Mouse (Mus musculus): ENCODE measurements at regions not wholly inside any gene's neighbourhood (a gene's known extent, or its start where the extent isn't known, plus 50 kb on each side); places are given as distances from the start of the nearest gene placed in this dataset.

DNA sequence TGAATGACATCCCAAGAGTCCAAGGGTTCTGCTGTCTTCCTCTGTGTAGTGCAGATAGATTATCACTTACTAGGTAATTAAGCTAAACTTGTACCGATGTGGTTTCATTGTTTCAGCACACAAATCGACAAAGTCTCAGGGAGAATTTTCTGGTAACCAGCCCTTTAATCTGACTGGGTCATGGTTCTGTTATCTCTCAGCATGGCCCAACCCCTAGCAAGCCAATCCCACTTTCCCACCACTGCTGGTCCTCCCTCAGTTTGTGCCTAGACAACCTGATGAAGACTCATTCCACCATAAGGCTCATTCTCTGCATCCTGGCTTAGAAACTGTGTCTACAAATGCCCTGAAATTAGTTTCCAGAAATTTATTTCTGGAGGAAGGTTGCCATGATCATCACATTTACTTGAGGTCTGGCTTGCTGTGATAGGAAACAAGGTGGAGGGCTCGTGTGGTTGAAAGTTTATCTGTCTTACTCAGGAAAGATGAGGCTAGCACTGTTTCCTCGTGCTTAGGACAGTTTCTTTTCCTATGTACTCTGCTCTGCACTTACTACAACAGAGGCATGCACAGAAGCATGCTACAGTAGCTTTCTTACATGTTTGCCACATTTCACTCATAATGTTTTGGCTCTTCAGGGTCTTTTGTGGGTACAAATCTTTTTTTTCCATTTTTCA is 217.0 kb upstream of the Nrp1 start:
- DNase-seq (ENCODE audit: low read depth, low spot score), result no peak

DNA sequence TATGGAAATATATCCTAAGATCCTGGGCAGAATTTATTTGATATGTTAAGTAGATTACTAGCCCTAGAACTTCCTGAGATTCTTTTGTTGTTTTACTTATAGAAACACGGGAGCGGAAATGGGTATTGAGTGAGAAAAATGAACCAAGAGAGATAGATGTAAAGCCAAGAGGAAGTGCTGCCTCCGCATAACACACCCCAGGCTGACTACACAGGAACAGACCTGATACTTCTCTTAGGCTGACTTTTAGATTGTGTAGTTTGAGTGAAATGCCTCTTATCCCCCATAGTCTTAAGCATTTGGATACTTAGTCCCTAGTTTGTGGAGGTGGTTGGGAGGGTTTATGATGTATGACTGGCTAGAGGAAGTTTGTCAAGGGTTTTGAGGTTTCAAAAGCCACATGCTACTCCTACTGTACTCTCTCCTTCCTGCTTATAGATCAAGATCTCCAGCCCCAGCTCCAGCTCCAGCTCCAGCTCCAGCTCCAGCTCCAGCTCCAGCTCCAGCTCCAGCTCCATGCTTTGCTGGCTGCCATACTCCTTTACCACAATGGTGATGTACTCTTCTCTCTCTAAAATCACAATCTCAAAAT is 210.0 kb upstream of the Nrp1 start:
- DNase-seq (ENCODE audit: low read depth, low spot score), result peak; percentile 37

DNA sequence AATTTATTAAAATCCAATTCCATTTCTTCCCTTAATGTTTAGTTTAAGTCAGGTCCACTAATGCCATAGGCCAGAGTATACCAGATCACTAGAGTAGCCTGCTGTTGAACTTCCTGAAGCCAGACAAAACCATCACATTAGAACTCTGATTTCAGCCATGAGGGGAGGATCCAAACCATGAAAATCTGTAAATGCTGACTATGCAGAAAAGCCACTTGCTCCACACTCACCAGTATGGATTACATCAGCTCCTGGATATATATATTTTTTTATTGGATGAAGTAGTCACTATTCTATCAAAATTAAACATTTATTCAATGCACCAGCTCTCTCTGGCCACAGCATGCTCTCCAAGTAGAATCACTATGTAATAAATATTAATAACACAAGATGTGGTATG is 202.8 kb upstream of the Nrp1 start:
- no peak for DNase-seq (ENCODE audit: low read depth, low spot score)

DNA sequence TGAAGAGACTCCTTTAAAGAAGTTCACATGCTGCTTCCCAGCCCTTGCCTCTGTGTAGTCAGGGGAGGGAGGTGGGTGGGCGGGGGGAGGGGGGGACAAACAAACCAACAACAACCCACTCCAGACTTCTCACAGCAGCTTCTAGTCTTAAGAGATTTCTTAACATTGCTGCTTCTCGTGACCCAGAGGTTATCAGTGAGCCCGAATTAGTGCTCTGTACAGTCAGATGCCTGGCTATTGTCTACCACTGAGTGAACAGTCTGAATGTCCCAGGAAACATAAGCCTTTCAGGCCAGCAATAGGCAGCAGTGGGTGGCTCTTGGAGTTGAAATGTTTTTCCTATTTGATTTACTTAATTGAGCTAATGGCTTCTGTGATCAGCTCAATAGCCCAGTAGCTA is 202.2 kb upstream of the Nrp1 start:
- no peak for DNase-seq (ENCODE audit: low read depth, low spot score)

DNA sequence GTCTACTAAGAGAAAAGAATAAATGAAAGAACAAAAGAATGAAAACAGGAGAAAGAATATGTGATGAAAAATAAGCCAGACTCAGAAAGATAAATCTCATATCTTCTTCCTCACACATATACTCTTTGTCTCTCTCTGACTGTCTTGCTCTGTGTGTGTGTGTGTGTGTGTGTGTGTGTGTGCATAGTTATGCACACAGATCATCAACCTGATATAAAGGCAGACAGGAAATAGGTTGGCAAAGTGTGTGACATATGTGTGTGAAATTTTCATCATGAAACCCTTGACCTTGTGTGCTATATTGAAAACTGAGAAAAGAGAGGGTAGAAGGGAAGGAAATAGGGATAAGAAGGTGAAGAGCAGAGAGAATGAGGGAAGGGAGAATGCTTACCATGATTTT is 195.5 kb upstream of the Nrp1 start:
- DNase-seq (ENCODE audit: low read depth, low spot score), result no peak

DNA sequence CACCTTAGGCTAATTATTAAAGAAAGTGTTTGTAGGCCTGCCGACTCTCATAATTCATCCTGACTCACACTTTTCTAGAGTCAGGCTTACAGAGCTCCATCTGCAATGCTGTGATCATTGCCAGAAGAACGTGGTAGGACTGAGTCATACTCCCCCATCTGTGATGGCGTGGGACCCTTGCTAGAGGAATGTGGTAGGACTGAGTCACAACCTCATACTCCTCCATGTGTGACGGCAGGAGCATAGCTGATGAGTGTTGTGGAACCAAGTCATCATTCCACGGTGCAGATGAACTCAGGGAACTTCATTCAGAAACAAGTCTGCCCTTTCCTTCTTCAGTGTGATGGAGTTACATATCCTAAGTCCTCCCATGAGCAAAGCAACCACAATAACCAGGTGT is 193.4 kb upstream of the Nrp1 start:
- peak; percentile 7 for DNase-seq (ENCODE audit: low read depth, low spot score)

DNA sequence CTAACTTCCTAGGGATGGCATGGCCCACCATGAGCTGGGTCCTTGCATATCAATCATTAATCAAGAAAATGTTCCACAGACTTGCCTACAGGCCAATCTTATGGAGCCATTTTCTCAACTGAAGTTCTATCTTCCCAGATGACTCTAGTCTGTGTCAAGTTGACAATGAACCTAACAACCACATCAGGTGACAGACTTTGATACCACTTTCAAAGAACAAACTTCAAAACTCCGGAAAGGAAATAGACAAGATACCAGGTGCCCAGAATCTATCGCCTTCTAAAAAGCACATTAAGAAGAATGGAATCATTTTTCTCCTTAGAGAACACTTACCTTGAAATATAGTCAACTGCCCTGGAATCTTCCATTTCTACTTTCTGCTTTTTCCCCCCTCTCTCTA is 192.8 kb upstream of the Nrp1 start:
- DNase-seq (ENCODE audit: low read depth, low spot score), result peak; percentile 42

DNA sequence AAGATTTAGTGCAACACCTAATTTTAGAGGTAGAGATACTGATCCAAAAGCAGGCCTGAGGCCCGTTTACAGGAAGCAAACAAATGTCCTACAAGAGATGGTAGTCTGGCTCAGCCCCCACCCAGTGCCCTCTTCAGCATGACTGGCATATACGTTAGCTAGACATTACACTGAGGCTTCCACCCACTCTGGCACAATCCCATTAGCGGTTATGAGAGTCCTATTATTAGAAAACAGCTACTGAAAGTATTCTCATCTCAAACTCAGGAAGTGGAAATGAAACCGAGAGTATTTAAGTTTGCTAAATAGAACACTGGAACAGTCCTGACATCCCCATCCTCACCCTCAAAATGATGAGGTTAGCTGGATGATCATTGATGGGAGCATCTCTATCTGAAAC is 192.3 kb upstream of the Nrp1 start:
- DNase-seq (ENCODE audit: low read depth, low spot score), result no peak

DNA sequence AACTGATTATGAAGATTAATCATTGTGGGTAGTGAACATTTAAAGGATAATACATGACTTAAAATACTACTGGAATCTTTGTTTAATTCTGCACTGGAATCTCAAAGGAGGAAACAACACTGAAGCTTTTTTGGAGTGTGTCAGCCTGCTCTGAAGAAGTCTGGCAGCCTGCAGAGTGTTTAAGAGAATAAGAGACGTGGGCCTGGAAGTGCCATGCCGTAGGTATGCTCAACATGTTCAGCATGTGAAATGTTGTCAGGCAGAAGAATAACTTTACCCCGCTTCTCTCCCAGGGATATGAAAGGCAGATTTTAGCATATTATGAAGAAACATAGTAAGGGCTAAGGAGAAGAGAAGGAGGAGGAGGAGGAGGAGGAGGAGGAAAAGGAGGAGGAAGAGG is 189.6 kb upstream of the Nrp1 start:
- no peak for DNase-seq (ENCODE audit: low read depth, low spot score)

DNA sequence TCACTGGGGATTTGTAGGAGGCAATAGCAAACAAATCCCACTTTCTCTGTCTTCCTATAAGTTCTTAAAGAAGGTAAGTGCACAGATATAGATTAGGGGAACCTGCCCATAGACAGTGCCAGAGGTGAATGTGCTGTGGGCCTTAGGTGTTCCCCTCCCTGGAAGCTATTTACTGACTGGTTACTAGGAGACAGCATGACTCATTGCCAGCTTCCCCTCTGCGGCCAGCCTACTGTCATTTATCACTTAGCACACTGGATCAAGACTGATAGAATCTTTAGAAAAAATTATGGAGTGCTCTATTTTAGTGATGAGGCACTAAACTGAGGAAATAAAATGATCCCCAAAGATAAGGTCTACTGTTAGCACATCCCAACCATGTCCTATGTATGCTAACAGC is 187.3 kb upstream of the Nrp1 start:
- DNase-seq (ENCODE audit: low read depth, low spot score), result peak; percentile 14

DNA sequence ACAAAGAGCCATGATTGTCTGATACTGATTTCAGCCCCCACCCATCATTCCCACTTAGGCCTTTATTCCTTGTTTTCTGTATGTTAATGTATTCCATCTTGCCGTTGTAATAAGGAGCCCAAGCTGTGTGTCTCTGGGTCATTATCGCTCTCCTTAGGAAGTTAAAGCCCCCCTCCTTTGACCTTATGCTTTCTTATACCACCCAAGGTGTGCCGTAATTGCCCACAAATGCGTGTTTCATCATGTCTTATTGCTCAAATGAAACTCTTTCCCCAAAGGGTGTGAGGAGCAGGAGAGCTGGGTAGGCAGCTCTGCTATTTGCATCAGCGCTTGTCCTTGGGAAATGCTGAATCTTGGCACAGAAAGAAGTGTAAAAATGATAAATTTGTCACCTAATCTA is 178.2 kb upstream of the Nrp1 start:
- no peak for DNase-seq (ENCODE audit: low read depth, low spot score)

DNA sequence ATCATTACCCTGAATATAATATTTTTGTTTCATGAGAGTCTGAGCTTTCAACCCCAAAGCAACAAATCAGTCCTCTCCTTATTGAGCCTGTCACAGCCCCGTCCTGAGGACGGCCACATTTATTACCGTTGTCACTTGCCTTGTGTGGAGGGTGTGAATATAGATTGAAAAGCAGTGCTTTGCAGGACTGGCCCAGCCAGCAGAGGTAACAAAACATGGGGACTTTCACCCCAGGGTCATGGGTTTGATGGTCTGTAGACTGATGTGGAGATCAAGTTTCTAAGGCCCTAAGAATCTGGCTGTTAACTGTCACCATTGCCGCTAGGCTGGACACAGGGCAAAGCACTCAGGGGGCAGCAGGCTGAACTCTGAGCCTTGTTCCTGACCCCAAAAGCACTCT is 175.3 kb upstream of the Nrp1 start:
- no peak for DNase-seq (ENCODE audit: low read depth, low spot score)

DNA sequence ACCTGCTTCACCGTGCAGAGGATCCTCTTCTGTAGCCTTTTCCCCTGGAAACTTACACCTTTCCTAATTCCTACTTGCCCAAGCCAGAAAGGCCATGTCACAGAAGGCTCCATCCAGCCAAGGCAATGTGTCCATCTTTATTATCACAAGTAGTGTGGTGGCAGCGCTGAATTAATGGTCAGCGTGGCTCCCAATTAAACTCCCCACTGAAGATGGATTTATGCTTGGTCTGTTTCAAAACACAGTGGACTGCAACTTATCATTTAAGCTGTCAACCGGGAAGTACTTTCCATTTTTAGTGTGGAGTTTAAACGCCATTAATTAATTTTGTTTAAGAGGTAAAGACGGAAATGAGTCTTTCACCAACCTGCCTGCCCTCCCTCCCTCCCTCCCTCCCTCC is 170.1 kb upstream of the Nrp1 start:
- no peak for DNase-seq (ENCODE audit: low read depth, low spot score)

DNA sequence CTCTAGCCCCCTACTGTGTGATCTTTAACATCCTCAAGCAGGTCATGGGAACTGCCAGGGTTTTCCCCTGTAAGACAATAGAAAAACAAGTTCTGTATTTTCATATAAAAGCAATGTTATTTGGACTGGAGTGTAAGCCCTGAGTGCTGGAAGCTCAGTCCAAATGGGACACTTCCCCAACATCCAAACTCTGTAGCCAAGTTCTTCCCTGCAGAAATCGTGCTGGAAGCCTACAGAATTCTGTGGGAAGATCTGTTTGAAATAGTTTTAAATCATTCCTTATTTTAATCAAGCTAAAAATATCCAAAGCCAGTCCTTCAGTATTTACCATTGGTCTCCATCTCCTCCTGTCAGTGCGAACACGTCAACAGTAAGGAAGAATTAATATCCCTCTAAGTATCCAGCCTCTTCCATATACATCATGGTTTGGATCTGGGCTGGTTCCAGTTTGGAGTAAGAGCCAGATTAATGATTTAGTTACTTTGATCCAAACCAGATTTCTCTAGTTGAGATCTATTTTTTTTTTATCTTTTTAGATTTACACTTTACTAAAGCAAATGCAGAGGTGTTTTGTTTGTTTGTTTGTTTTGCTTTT is 165.0 kb upstream of the Nrp1 start:
- no peak for DNase-seq (ENCODE audit: low read depth, low spot score)

DNA sequence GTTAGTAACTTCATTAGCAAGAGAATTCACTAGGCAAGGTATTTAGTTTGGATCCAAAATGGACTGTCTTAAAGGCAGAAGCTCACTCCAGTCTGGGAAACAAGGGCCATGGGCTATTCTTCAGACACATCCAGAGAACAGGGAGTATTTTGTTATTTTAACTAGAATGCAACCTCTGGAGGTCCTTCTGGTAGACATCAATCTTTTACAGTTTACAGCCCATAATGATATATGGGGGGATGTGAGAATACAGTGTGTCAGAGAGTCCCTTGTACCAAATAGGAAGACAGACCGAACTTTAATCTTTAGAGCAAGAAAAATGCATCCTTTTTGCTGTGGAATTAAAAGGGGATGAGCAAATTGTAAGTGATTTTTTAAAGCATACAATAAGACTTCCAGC is 157.6 kb upstream of the Nrp1 start:
- DNase-seq (ENCODE audit: low read depth, low spot score), result no peak

DNA sequence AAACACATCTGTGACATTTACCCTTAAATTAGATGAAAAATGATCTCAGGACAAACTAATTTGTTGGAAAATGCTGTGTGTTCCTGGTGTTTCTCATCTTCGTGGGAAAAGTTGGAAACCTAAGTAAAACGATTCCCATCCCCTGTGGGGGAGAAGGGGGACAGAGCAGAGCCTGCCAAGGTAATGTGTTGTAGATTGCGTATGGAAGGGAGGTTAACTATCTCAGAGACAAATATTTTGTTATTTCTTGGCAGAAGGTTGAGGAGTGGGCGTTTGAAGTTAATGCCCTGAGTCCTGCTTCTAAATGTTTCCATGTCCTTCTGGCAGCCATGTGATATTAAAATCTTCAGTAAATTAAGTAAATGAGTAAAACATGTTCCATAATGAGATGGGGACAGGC is 156.8 kb upstream of the Nrp1 start:
- no peak for DNase-seq (ENCODE audit: low read depth, low spot score)

DNA sequence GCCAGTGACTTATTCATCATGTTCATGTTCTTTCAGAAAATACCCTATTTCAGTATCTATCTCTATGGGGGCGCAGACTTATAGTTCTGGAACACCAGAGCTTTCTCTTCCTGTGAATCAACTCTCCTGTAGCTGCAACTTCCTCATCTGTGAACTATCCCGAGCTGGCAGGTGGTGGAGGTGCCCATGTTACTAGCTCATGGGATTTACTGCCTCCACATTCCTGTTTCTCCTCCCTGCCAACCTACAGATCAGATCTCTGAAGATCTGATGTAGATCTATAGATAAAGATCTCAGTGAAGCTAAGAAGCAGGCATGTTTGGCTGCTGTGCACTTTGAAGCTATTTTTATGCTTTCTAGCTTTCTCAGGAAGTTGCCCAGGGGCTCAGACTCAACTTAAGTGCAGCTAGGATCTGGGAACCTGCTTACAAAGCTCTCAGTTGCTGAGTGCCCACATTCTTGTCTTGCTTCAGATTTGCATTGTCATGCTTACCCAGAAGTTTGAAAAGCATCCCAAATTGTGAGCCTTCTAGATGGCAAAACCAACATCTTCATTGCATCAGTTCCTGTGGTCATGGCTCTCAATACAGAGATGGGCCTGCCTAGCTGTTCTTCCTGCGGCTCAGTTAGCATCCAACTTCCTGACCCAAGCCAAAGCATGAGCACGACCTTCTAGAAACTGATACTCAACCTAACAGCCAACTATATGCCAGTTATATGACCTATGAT is 156.1 kb upstream of the Nrp1 start:
- DNase-seq (ENCODE audit: low read depth, low spot score), result peak; percentile 8

DNA sequence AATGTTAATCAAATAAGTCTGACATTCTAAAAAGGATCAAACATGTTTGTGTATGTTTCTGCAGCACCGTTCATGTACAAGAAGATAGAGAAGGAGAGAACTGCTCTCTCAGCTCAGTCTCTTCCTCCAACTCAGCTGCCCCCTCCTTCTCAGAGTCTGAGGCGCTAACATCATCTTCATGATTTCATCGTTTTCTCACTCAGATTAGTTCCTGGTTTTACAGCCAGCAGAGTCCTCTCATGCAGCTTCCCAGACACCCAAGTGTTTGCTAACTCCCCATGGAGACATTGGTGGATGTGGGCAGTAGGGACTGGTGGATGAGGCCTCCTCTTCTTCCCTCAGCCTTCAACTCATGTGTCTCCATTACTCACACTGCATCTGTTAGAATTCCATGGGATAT is 153.6 kb upstream of the Nrp1 start:
- DNase-seq (ENCODE audit: low read depth, low spot score), result no peak

DNA sequence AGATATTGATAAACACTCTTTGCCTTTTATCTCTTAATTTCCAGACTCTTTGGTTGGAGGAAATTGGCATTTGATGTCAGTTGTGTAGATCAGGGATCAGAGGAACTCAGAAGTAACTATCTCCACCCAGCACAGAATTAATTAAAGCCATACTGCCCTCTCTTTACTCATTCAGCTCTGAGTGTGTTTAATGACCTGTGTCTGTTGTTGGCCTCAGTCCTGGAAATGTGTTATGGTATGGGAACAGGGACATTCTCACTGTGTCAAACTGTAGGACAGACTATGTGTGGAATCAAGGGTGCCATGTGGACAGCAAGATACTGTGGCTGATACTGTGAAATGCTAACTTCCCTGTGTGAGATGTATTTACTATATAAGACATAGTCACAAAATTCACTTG is 151.3 kb upstream of the Nrp1 start:
- no peak for DNase-seq (ENCODE audit: low read depth, low spot score)

DNA sequence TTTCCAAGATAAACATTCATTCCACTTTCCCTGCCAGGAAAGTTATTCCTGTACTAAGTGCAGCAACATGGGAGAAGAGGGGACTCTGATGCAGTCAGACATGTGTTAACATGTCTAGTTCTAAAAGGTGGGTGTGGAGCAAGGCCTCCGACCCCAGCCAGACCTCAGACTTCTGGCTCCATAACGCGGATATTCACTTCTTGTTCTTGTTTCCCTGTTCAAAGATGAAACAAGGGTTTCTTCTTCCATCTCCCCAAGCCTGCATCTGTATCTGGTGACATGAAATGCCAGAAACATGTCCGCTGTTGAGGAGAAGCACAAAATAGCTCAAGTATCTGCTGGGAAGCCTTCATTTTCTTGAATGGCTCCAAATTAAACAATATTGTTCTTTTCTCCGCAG is 147.6 kb upstream of the Nrp1 start:
- DNase-seq (ENCODE audit: low read depth, low spot score), result no peak

DNA sequence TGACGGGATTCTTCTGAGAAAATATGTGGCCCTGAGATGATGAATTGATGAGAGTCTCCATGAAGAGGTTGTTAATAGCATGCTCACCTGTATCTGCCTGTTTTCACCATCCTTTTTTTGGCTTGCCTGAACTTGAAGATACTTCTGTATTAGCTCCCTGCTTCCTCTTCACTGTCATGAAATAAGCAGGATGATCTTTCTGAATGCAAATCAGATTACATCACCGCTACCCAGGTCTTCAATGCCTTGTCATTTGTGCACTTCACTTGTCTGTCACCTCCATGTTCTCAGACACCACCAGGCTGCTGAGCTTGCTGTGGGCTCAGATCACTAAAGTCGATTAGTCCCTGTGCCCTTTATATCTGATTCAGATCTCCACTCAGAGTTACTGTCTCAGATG is 146.2 kb upstream of the Nrp1 start:
- DNase-seq (ENCODE audit: low read depth, low spot score), result no peak

DNA sequence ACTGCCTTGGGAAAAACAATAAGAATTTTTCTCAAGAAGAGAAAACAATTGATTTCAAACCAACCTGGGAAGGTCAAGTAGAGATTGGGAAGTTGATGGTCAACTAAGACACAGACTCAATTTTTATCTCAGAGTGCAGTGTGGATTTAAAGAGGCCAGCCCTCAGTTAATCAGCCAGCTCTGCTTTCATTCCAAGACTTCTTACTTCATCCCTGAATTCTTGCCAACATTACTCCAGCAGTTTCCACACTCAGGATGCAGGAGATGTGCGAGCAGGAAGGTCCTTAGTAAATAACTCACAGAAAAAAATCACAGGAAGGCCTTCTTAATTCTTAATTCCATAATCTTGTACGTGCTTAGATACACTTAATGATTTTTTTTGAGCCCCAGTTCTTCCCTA is 144.1 kb upstream of the Nrp1 start:
- no peak for DNase-seq (ENCODE audit: low read depth, low spot score)

DNA sequence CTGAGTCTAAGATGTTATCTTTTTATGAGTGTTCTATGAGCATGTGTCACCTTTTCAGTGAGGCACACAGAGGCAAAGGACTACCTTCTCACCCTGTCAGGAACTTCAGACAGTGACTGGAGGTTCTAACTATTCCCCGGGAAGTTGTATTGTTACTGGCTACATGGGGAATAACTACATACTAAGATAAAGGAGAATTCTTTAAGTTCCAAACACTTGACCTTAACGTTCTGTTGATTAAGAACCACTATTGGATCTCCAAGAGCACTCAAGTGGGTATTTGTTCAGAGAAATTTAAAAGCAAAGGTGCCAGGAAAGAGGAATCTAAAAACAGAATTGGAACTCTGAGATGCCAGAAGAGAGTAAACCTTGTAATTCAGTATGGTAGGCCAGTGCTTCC is 139.5 kb upstream of the Nrp1 start:
- no peak for DNase-seq (ENCODE audit: low read depth, low spot score)
